Mouse (Mus musculus) hindbrain, embryonic 13.5 days (tissue): ENCODE data around the gene Glb1l2. TPM values are rescaled to one million over a fixed set of nuclear protein-coding genes. Genes with fewer than 3 reads are reported as not detected.
A peak's percentile ranks its signal among the peaks of the same experiment; 100 is the strongest.

Experiments used
- ATAC-seq: fragments of 200-750 bp; cut with Nextera tagmentation; 2 replicates; pipeline ENCODE4 v1.8.0; 2017; ENCODE audit warnings: moderate TSS enrichment; ENCODE audit not compliant: low FRiP score
- H3K27ac ChIP-seq: fragments of 300-500 bp; sonication (generic); 2 replicates; pipeline ENCODE4 v1.5.1; 2015; ENCODE audit warnings: inconsistent platforms, mild to moderate bottlenecking, moderate library complexity
- H3K27me3 ChIP-seq: fragments of 300-500 bp; sonication (generic); 2 replicates; pipeline ENCODE4 v1.6.1; 2015; ENCODE audit warnings: mild to moderate bottlenecking, inconsistent platforms
- H3K36me3 ChIP-seq: fragments of 300-500 bp; sonication (generic); 2 replicates; pipeline ENCODE4 v1.6.1; 2015; ENCODE audit warnings: mild to moderate bottlenecking, inconsistent platforms
- H3K4me1 ChIP-seq: fragments of 300-500 bp; sonication (generic); replicated peaks from 2 replicates; pipeline ENCODE4 v1.6.1; 2015; ENCODE audit warnings: inconsistent platforms
- H3K4me2 ChIP-seq: fragments of 300-500 bp; sonication (generic); 2 replicates; pipeline ENCODE4 v1.6.1; 2015; ENCODE audit warnings: inconsistent platforms, mild to moderate bottlenecking, moderate library complexity
- H3K4me3 ChIP-seq: fragments of 300-500 bp; sonication (generic); 2 replicates; pipeline ENCODE4 v1.5.1; 2015; ENCODE audit warnings: mild to moderate bottlenecking, inconsistent platforms
- H3K9ac ChIP-seq: fragments of 300-500 bp; sonication (generic); 2 replicates; pipeline ENCODE4 v1.6.1; 2015; ENCODE audit warnings: mild to moderate bottlenecking, inconsistent platforms
- H3K9me3 ChIP-seq: fragments of 300-500 bp; sonication (generic); 2 replicates; pipeline ENCODE4 v1.6.1; 2016; ENCODE audit warnings: inconsistent platforms
- WGBS: fragments of 180-500 bp; shearing (Covaris S2); methylation state at CpG from one replicate; pipeline ENCODE4 v1.1.7; 2015; 5-methylcytosine and 5-hydroxymethylcytosine counted together
- polyA plus RNA-seq: library from polyadenylated mRNA; unstranded; fragments of >200 nt; fragmentation: Nextera tagmentation; extraction: Ambion mirVana; gene quantifications from 2 replicates; pipeline ENCODE4 v1.2.1, GENCODE M21; 2015

The Glb1l2 gene
- polyA plus RNA-seq, 1 experiment from 2014 or later, result 2.2 TPM

DNA sequence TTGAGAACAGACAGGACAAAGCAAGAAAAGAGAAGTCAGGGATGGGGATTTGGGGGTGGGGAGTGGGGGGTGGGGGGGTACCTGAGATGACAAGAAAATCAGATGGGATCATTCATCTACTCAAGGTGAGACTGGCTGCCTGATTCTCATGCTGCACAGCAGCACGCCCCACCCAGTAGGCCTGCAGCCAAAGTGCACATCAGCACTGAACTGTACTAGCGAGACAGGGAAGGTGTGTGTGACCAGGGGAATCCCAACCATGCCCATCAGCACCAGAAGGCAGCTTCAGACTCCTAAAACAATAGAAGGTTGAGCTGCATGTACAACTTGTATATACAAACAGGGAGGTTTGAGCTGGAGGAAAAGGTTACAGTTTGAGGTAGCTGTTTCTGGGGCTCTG lies 30.6 kb downstream of the Glb1l2 start:
- Histone ChIP-seq H3K36me3 (no peaks in the 10 kb centered on the region), H3K27ac (no peak overlapping the region), H3K27me3 (no peaks in the 10 kb centered on the region), H3K9me3 (no peaks in the 10 kb centered on the region), H3K4me1 (no peaks in the 10 kb centered on the region), H3K9ac (no peak overlapping the region), H3K4me2 (no peak overlapping the region), H3K4me3 (no peak overlapping the region)
- ATAC-seq, result peak; percentile 41; the same call in 1 of the 2 replicates
- WGBS, result 83% methylated on average over 2 of the region's 2 CpGs

DNA sequence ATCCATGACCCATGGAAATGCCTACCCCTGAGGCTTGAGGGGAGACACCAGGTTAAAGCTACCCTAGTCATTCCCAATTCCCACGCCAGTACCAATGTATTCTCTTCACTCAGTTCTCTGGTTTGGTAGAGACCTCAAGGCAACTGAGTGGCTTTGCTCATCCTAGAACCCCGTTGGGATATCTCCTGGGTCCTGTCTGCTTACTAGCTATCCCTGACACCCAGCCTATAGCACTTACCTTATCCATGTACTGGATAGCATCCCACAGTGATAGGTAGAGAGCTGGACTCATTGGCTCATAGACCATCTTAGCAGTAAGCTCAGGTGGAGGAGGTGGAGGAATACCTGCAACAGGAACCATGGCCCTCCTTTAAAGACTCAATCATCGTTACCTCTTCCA lies 38.1 kb downstream of the Glb1l2 start:
- Histone ChIP-seq H3K4me1 (no peaks in the 10 kb centered on the region), H3K4me2 (no peak overlapping the region), H3K9ac (no peak overlapping the region), H3K27me3 (no peaks in the 10 kb centered on the region), H3K27ac (no peak overlapping the region), H3K36me3 (peaks cover 19% of the 10 kb centered on the region), H3K9me3 (no peaks in the 10 kb centered on the region), H3K4me3 (no peak overlapping the region)
- ATAC-seq, result no peak
- 90% methylated on average over 3 of the region's 3 CpGs for WGBS

DNA sequence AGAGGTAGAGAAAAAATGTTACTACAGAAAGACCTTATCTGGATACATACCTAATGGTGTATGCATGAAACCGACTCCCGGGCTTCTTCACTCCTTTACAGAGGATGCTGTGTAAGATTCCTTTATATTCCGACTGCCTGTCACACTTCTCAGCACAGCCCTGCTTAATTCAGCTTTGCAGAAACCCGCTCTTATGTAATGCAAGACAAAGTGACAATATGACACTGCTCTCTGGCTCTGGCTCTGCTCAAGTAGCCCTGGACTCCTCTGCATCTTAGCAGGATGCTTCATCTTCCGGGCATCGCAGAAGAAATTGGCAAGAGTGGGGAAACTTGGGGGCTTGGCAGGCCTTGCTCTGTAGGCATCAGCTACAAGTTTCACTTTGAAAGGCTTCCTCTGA lies 43.8 kb downstream of the Glb1l2 start:
- H3K4me1 ChIP-seq, result peaks cover 6% of the 10 kb centered on the region
- H3K4me3 ChIP-seq, result no peak overlapping the region
- no peak overlapping the region for H3K4me2 ChIP-seq
- H3K27ac ChIP-seq, result no peak overlapping the region
- WGBS, result 91% methylated on average over 6 of the region's 6 CpGs
- peaks cover 50% of the 10 kb centered on the region for H3K36me3 ChIP-seq
- H3K9ac ChIP-seq, result no peak overlapping the region
- H3K27me3 ChIP-seq, result no peaks in the 10 kb centered on the region
- no peaks in the 10 kb centered on the region for H3K9me3 ChIP-seq
- no peak for ATAC-seq

DNA sequence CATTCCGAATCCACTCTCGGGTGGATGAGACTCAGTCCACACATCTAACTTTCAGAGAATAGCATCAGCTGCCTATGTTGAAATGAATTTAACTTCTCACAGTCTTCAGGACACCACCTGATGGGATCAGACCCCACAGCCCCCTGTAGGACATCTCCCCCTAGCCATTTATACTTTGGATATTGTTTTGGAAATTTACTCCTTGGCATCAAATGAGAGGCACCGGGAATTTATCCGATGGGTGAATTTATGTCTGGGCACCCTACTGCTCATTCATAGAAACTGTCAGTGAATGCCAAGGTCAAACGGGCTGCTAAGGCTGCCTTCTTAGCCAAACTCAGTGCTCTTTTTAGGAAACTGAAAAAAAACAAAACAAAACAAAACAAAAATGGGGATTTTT lies 45.7 kb downstream of the Glb1l2 start:
- Histone ChIP-seq H3K36me3 (peaks cover 63% of the 10 kb centered on the region), H3K27me3 (no peaks in the 10 kb centered on the region), H3K9me3 (no peaks in the 10 kb centered on the region), H3K27ac (no peak overlapping the region), H3K4me3 (no peak overlapping the region), H3K9ac (no peak overlapping the region), H3K4me1 (peaks cover 6% of the 10 kb centered on the region), H3K4me2 (no peak overlapping the region)
- no peak for ATAC-seq
- 74% methylated on average over 5 of the region's 5 CpGs for WGBS

DNA sequence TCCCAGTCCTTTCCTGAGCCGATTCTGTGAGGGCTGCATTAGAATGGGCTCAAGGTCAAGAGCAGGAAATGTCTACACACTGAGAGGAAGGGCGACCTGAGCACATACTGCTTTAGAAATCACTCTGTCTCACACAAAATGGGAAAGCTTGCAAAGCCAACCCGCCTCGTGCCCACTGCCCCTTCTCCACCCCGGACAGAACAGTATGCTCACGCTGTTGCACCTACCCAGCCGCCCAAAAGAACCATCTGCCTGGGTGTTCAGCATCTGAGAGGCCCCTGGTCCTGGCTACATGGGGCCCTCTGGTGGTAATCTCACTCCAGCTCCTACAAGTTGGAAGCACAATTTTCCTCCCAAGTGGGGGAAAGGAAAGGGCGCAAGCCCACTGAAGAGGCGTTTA lies 46.2 kb downstream of the Glb1l2 start:
- Histone ChIP-seq H3K4me2 (no peak overlapping the region), H3K4me3 (no peak overlapping the region), H3K9ac (no peak overlapping the region), H3K27ac (no peak overlapping the region), H3K27me3 (no peaks in the 10 kb centered on the region), H3K36me3 (peaks cover 68% of the 10 kb centered on the region), H3K4me1 (peaks cover 6% of the 10 kb centered on the region), H3K9me3 (no peaks in the 10 kb centered on the region)
- WGBS, result 41% methylated on average over 9 of the region's 9 CpGs
- peak; percentile 64 for ATAC-seq

DNA sequence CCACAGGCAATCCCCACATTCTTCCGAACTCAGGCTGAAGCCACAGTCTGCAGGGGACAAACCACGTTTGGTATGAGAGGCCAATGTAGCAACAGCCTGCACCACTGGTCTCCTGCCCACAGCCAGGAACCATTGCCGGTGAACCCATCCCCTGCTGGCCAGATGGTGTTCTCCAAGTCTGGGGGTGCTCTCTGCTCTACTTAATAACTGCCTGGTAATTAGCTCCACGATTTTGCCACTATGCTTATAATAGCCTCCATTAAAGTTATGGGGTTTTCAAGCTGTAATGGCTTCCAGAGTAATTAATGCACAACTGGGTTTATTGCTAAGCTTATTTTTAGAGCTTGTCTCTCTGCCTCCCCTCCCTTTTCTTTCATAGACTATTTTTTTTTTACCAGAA lies 57.4 kb downstream of the Glb1l2 start:
- peak overlapping the region; percentile 66; the same call in 1 of the 2 replicates for H3K27ac ChIP-seq
- H3K27me3 ChIP-seq, result no peaks in the 10 kb centered on the region
- H3K4me1 ChIP-seq, result peaks cover 3% of the 10 kb centered on the region
- no peak overlapping the region for H3K9ac ChIP-seq
- ATAC-seq, result no peak
- no peaks in the 10 kb centered on the region for H3K9me3 ChIP-seq
- H3K4me3 ChIP-seq, result no peak overlapping the region
- H3K36me3 ChIP-seq, result peaks cover 51% of the 10 kb centered on the region
- WGBS, result 76% methylated on average over 4 of the region's 4 CpGs
- no peak overlapping the region for H3K4me2 ChIP-seq

DNA sequence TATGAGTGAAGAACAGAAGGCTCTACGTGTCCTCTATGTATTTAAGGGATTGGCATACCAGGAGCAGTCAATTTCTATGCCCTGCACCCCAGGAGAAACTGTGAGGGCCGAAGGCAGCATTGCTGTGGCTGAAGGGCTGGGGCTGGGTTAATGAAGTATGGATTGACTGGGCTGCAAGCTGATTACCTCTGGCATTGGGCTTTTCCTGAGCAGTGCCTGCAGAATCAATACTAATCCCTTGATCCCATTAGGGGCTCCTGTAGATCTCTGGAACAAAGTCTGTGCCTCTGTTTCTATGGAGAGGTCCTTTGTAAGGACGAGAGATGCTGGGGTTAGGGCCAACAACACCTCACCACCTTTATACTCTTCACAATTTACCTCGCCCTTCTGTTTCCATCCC lies 59.1 kb downstream of the Glb1l2 start:
- Histone ChIP-seq H3K27ac (0 out of 2 replicates have a peak overlapping the region, but pooled peaks have one; percentile 40), H3K4me2 (no peak overlapping the region), H3K9me3 (no peaks in the 10 kb centered on the region), H3K36me3 (peaks cover 34% of the 10 kb centered on the region), H3K27me3 (no peaks in the 10 kb centered on the region), H3K9ac (no peak overlapping the region), H3K4me1 (peaks cover 7% of the 10 kb centered on the region), H3K4me3 (no peak overlapping the region)
- ATAC-seq, result no peak
- WGBS, result 70% methylated on average over 4 of the region's 4 CpGs

DNA sequence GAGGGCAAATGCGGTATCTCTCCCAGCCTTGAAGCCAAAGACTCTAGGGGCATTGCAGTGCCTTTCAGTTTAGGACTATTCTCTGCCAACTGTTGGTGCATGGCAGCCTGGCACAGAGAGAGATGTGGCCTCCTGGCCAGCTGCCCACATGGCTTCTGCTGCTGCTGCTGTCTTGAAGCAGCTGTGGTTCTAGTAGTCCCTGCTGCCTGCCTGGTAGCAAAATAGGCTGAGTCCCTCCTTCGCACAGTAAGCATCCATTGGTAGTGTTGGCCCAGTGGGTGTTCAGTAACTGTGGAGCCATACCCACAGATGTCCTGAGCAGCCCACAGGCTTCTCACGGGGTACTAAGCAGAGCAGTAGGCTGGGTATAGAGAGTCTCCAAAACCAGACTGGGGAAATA lies 63.5 kb downstream of the Glb1l2 start:
- Histone ChIP-seq H3K9ac (no peak overlapping the region), H3K36me3 (peaks cover 22% of the 10 kb centered on the region), H3K27me3 (no peaks in the 10 kb centered on the region), H3K4me3 (no peak overlapping the region), H3K4me2 (no peak overlapping the region), H3K27ac (no peak overlapping the region), H3K9me3 (no peaks in the 10 kb centered on the region), H3K4me1 (peaks cover 24% of the 10 kb centered on the region)
- ATAC-seq, result 0 out of 2 replicates have a peak, but pooled peaks have one; percentile 21
- 89% methylated on average over 3 of the region's 3 CpGs for WGBS

DNA sequence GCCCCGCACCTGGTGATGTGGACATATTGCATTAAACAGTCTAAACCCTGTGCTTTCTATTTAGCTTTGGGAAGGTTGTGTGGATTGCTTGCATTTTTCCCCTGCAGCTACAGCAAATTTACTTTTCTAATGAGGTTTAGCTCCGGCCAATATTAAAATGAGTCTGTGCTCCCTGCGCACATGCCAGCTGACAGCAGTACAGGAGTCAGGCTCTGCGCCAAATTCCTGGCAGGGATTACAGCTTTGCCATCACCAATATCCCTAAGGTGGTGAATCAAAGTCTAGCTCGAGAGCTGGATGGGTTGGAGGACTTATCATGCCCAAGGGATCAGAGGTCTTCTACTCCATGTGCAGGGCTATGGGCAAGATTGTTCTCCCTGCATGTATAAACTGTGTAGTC lies 69.2 kb downstream of the Glb1l2 start:
- Histone ChIP-seq H3K27ac (no peak overlapping the region), H3K4me1 (peaks cover 59% of the 10 kb centered on the region), H3K9me3 (no peaks in the 10 kb centered on the region), H3K27me3 (no peaks in the 10 kb centered on the region), H3K4me2 (peak overlapping the region; percentile 86), H3K4me3 (peak overlapping the region; percentile 22), H3K9ac (peak overlapping the region; percentile 35), H3K36me3 (peaks cover 9% of the 10 kb centered on the region)
- WGBS, result 47% methylated on average over 5 of the region's 5 CpGs
- no peak for ATAC-seq

DNA sequence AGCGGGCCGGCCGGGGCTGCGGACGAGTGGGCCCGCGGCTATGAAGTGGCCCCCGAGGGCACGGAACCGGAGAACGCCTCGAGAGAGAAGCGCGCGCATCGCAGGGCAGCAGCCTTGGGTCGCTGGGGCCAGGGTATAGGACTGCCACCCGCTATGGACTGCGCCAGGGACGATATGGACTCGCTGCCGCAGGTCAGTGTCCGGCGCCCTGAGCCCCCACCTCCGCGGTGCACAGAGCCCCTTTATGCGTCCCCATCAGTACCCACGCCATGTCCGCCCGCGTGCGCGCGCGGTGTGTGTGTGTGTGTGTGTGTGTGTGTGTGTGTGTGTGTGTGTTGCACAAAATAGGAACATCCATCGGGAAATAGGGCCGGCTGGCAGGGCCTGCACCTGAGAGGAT lies 72.3 kb downstream of the Glb1l2 start:
- 0% methylated on average over 37 of the region's 37 CpGs for WGBS
- Histone ChIP-seq H3K4me1 (peaks cover 51% of the 10 kb centered on the region), H3K4me3 (peak overlapping the region; percentile 85), H3K27ac (peak overlapping the region; percentile 95), H3K4me2 (peak overlapping the region; percentile 86), H3K27me3 (no peaks in the 10 kb centered on the region), H3K9ac (peak overlapping the region; percentile 99), H3K9me3 (no peaks in the 10 kb centered on the region), H3K36me3 (peaks cover 4% of the 10 kb centered on the region; the same call in 1 of the 2 replicates)
- ATAC-seq, result peak; percentile 78

DNA sequence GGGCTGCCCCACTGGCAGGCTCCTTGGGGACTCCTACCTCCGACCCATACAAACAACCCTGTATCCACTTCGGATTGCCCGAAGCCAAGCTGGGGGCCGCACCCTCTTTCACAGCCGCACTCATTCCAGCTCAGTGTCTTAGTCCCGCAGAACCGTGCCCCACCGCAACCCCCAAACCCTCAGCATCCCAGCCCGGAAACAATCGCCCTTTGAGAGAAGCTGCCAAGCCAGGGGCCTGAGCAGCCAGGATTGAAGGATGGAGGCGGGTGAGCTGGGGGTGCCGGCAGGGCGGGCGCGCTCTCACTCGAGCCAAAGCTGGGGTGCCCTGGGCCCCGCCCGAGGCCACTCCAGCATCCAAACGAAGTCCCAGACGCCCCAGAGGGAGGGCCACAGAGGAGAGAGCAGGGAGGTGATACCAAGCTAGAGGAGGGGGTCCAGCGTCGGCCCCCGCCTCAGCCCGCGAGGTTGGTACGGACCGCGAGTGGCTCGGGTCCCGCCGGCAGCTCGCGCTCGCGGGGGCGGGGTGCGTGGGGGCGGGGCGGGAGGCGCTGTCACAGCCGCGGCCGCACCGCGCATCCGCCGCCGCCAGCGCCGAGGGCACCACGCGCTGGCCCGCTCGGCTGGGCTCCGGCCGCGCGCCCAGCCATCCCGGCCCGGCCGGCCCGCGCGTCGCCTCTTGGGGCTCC lies 72.9 kb downstream of the Glb1l2 start, which contains the start of gene B3gat1:
TSS of gene B3gat1 (plus strand) at position 523 of the 686 bp plus-strand sequence.
- no peaks in the 10 kb centered on the region for H3K36me3 ChIP-seq
- no peaks in the 10 kb centered on the region for H3K9me3 ChIP-seq
- H3K9ac ChIP-seq, result peak within 1 kb of the TSS; percentile 99
- peak within 1 kb of the TSS; percentile 86 for H3K4me2 ChIP-seq
- H3K4me1 ChIP-seq, result peaks cover 45% of the 10 kb centered on the region
- peak; percentile 92 for ATAC-seq
- H3K27me3 ChIP-seq, result no peaks in the 10 kb centered on the region
- WGBS, result under 1% methylated on average over 46 of the region's 65 CpGs
- H3K27ac ChIP-seq, result peak within 1 kb of the TSS; percentile 95
- H3K4me3 ChIP-seq, result peak within 1 kb of the TSS; percentile 85

DNA sequence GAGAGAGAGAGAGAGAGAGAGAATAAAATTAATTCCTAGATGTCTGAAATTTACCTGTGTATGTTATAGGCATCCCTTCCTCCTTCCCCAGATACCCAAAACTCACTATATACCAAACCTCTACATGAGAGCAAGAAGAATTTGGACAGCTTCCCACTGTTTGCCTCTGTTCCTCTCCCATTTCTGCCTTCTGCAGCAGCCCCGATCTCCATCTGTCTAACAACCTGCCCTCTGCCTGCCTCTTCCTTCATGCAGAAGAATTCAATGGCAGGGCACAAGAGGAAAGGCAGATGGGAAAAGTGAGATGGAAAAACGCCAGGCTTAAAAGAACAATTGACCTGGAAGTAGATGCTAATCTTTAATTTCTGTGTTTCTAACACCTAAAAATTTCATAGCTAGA lies 77.7 kb downstream of the Glb1l2 start:
- no peaks in the 10 kb centered on the region for H3K27me3 ChIP-seq
- no peaks in the 10 kb centered on the region for H3K36me3 ChIP-seq
- H3K9me3 ChIP-seq, result no peaks in the 10 kb centered on the region
- H3K4me3 ChIP-seq, result no peak overlapping the region
- ATAC-seq, result no peak
- H3K4me1 ChIP-seq, result peaks cover 5% of the 10 kb centered on the region; the same call in 1 of the 2 replicates
- 75% methylated on average over 2 of the region's 2 CpGs for WGBS
- H3K9ac ChIP-seq, result no peak overlapping the region
- H3K27ac ChIP-seq, result no peak overlapping the region
- H3K4me2 ChIP-seq, result no peak overlapping the region

DNA sequence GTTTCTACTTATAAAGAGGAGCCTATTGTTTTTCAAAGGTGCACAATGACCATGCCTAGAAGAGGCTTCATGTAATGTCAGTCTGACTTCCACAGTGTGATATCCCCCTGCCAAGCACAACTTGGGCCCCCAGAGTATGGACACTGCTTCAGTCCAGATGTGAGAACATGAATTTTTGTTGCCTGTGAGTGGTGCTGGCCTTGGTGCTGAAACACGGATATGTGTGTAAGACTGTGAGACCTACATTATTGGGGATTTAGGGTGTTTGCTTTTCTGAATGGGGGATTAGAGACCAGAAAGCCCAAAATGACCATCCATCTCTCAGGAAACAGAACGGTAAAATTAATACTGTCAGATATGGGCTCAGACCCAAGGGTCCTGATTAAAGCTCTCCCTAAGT lies 78.8 kb downstream of the Glb1l2 start:
- 58% methylated on average over 2 of the region's 2 CpGs for WGBS
- Histone ChIP-seq H3K4me2 (no peak overlapping the region), H3K36me3 (no peaks in the 10 kb centered on the region), H3K27ac (no peak overlapping the region), H3K9me3 (no peaks in the 10 kb centered on the region), H3K4me3 (no peak overlapping the region), H3K27me3 (no peaks in the 10 kb centered on the region), H3K4me1 (0 out of 2 replicates have a peak, but pooled peaks cover 1% of the 10 kb centered on the region), H3K9ac (no peak overlapping the region)
- ATAC-seq, result no peak
